Comparison of ENCODE assay signal across 24 mouse cellular contexts in the genomic region with DNA sequence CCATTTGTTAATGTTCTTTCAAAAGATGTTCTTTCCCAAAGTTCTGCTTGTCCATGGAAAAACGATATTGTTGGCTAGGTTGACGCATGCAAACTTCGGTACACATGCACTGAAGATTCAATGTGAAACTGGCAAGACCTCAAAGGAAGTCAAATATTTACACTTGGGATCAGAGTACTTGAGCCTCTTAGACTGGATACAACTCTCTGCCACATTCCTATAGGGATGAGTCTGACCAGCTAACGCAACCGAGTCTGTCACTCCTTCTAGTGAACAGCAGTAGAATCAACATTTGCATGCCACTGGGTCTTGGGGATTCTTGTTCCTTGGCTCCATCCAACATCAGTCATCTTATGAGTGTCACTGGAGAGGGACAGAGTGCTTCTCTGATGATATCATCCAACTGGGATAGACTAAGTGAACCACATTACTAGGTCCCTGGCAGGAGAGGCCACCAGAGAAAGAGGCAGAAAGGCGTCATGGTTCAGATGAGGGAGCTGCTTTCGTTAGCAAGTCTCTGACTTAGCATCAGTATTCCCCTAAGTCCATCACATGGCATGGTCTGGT.
A peak's percentile ranks its signal among the peaks of the same experiment; 100 is the strongest.
DNase-seq lines count a peak whose midpoint lies in the region; ATAC-seq and TF ChIP-seq lines count a peak whose summit lies in the region.
"Had no signal": no experiment of that assay in that cellular context is flagged by ENCODE, and none has a peak within 500 bp of the region (broad histone marks: within the 10 kb centered on the region; RNA-seq: fewer than 3 reads in every experiment).

No protein-coding gene starts in this region.

- no peaks in the 10 kb centered on the region for H3K36me3 ChIP-seq in heart, postnatal 0 days (replicated peaks; ENCODE audit: control insufficient read depth, insufficient read depth, low read length)
- H3K36me3 ChIP-seq in lung, embryonic 14.5 days (ENCODE audit: insufficient read depth): no peaks in the 10 kb centered on the region
- no peaks in the 10 kb centered on the region for H3K36me3 ChIP-seq in lung, postnatal 0 days (ENCODE audit: insufficient read depth, low read length)
- H3K36me3 ChIP-seq in small intestine, adult 2 months (ENCODE audit: control insufficient read depth, insufficient read depth, low read length): no peaks in the 10 kb centered on the region
- H3K36me3 ChIP-seq: embryonic facial prominence, embryonic 13.5 days; G1E; heart, embryonic 12.5 days; hindbrain, embryonic 12.5 days had no signal

- 66% methylated on average over 7 of the region's 7 CpGs for WGBS in heart, postnatal 0 days
- WGBS in lung, embryonic 14.5 days: 63% methylated on average over 7 of the region's 7 CpGs
- 46% methylated on average over 7 of the region's 7 CpGs for WGBS in lung, adult 2 months
- 39% methylated on average over 7 of the region's 7 CpGs for WGBS in lung, postnatal 0 days
- WGBS in small intestine, adult 2 months: 50% methylated on average over 7 of the region's 7 CpGs

- DNase-seq in heart, postnatal 0 days (ENCODE audit: low spot score): no peak
- DNase-seq in heart, postnatal 25 days (ENCODE audit: low spot score): no peak
- DNase-seq in lung, embryonic 14.5 days: peak; percentile 52
- no peak for DNase-seq in lung, adult 2 months
- peak; percentile 81 for DNase-seq in lung, postnatal 0 days (ENCODE audit: low spot score)
- DNase-seq in adrenal gland, postnatal 36 days: no peak
- DNase-seq in ovary, postnatal 14 days (ENCODE audit: low spot score): no peak
- DNase-seq: adrenal gland, postnatal 14 days; B cell, adult 2 months; cerebellum, adult 18-20 months; cerebellum, adult 9-11 months; cerebellum, postnatal 36 days; forebrain, postnatal 0 days; gastrocnemius, adult 2 months; gastrocnemius, postnatal 25 days; heart, postnatal 4 days had no signal

- H3K4me2 ChIP-seq in heart, postnatal 0 days (ENCODE audit: low read depth, low read length): no peak overlapping the region
- no peak overlapping the region for H3K4me2 ChIP-seq in lung, embryonic 14.5 days
- no peak overlapping the region for H3K4me2 ChIP-seq in lung, postnatal 0 days (replicated peaks; ENCODE audit: low read depth, low read length)
- H3K4me2 ChIP-seq: embryonic facial prominence, embryonic 13.5 days; forebrain, embryonic 13.5 days; heart, embryonic 12.5 days; hindbrain, embryonic 12.5 days had no signal

- no peak for TF ChIP-seq CTCF in heart, postnatal 0 days (IDR thresholded peaks at IDR 0.05; ENCODE audit: low read depth)
- TF ChIP-seq CTCF in lung, embryonic 14.5 days (IDR thresholded peaks at IDR 0.05; ENCODE audit: low read depth): no peak
- no peak for TF ChIP-seq CTCF in lung, adult 2 months (IDR thresholded peaks at IDR 0.05; ENCODE audit: insufficient read depth, low read length)
- no peak for TF ChIP-seq CTCF in lung, postnatal 0 days (IDR thresholded peaks at IDR 0.05)
- no peak for TF ChIP-seq CTCF in small intestine, adult 2 months (IDR thresholded peaks at IDR 0.05; ENCODE audit: extremely low read depth, insufficient read length, insufficient replicate concordance, low read depth, low read length)

- no peaks in the 10 kb centered on the region for H3K27me3 ChIP-seq in heart, postnatal 0 days (ENCODE audit: control insufficient read depth, insufficient read depth, low read length)
- H3K27me3 ChIP-seq in lung, embryonic 14.5 days (ENCODE audit: insufficient read depth, low read length): no peaks in the 10 kb centered on the region
- H3K27me3 ChIP-seq in lung, postnatal 0 days (replicated peaks; ENCODE audit: insufficient read depth, low read length): no peaks in the 10 kb centered on the region
- H3K27me3 ChIP-seq in small intestine, adult 2 months (ENCODE audit: control insufficient read depth, insufficient read depth, low read length): no peaks in the 10 kb centered on the region
- H3K27me3 ChIP-seq: embryonic facial prominence, embryonic 13.5 days; forebrain, embryonic 13.5 days; heart, embryonic 12.5 days; hindbrain, embryonic 12.5 days had no signal

- H3K9me3 ChIP-seq in heart, postnatal 0 days (replicated peaks; ENCODE audit: control insufficient read depth, low read length): no peaks in the 10 kb centered on the region
- H3K9me3 ChIP-seq in lung, embryonic 14.5 days (ENCODE audit: low read depth, low read length): no peaks in the 10 kb centered on the region
- H3K9me3 ChIP-seq in lung, postnatal 0 days (ENCODE audit: low read length): no peaks in the 10 kb centered on the region
- H3K9me3 ChIP-seq: embryonic facial prominence, embryonic 13.5 days; forebrain, embryonic 13.5 days; heart, embryonic 12.5 days; hindbrain, embryonic 12.5 days had no signal

- no peak for ATAC-seq in heart, postnatal 0 days (ENCODE audit: insufficient read depth, low read depth)
- peak; percentile 44; the same call in 1 of the 2 replicates for ATAC-seq in lung, embryonic 14.5 days (ENCODE audit: insufficient read depth)
- ATAC-seq in lung, postnatal 0 days: peak; percentile 87
- ATAC-seq: activated CD4-positive, CD25-positive, alpha-beta regulatory T cell, adult 4 months; CD4-positive, CD25-positive, alpha-beta regulatory T cell, adult 4 months; forebrain, embryonic 13.5 days; forebrain, postnatal 0 days had no signal

- no peak for TF ChIP-seq EP300 in heart, postnatal 0 days (IDR thresholded peaks at IDR 0.05; ENCODE audit: low read depth)
- peak; percentile 92 for TF ChIP-seq EP300 in lung, postnatal 0 days (IDR thresholded peaks at IDR 0.05)

- intact Hi-C loops in heart, postnatal 25 days (cut with DNase I): no loop called here

- no peak overlapping the region for H3K4me3 ChIP-seq in heart, postnatal 0 days (ENCODE audit: low read depth, low read length)
- H3K4me3 ChIP-seq in lung, embryonic 14.5 days (ENCODE audit: low read depth, low read length): no peak overlapping the region
- H3K4me3 ChIP-seq in lung, adult 2 months (replicated peaks; ENCODE audit: extremely low read depth, low read depth, low read length): no peak overlapping the region
- H3K4me3 ChIP-seq in lung, postnatal 0 days (ENCODE audit: low read depth, low read length): no peak overlapping the region
- H3K4me3 ChIP-seq in small intestine, adult 2 months (ENCODE audit: low read depth, low read length): no peak overlapping the region
- H3K4me3 ChIP-seq: embryonic facial prominence, embryonic 13.5 days; forebrain, embryonic 13.5 days; gastrocnemius, adult 2 months; heart, embryonic 12.5 days; hindbrain, embryonic 12.5 days had no signal

- peaks cover 42% of the 10 kb centered on the region for H3K4me1 ChIP-seq in heart, postnatal 0 days (ENCODE audit: control insufficient read depth, insufficient read depth)
- peaks cover 5% of the 10 kb centered on the region for H3K4me1 ChIP-seq in lung, embryonic 14.5 days (ENCODE audit: insufficient read depth)
- peaks cover 7% of the 10 kb centered on the region for H3K4me1 ChIP-seq in lung, adult 2 months (ENCODE audit: control insufficient read depth, insufficient read depth, low read length)
- peaks cover 8% of the 10 kb centered on the region; the same call in 1 of the 2 replicates for H3K4me1 ChIP-seq in lung, postnatal 0 days (ENCODE audit: insufficient read depth, low read depth, low read length)
- H3K4me1 ChIP-seq in small intestine, adult 2 months (ENCODE audit: control insufficient read depth, insufficient read depth, insufficient read length, low read length): no peaks in the 10 kb centered on the region
- H3K4me1 ChIP-seq: forebrain, embryonic 13.5 days; hindbrain, embryonic 12.5 days had no signal

- no peak for TF ChIP-seq POLR2A in lung, adult 2 months (IDR thresholded peaks at IDR 0.05; ENCODE audit: borderline replicate concordance, extremely low read depth, low read depth, low read length)
- TF ChIP-seq POLR2A in small intestine, adult 2 months (IDR thresholded peaks at IDR 0.05; ENCODE audit: low read depth, low read length): no peak

- peak overlapping the region; percentile 28; the same call in 1 of the 2 replicates for H3K27ac ChIP-seq in heart, postnatal 0 days (ENCODE audit: low read depth)
- no peak overlapping the region for H3K27ac ChIP-seq in lung, embryonic 14.5 days (ENCODE audit: low read depth)
- H3K27ac ChIP-seq in lung, postnatal 0 days (ENCODE audit: low read length): peak overlapping the region; percentile 48; the same call in 1 of the 2 replicates
- H3K27ac ChIP-seq in small intestine, adult 2 months (ENCODE audit: insufficient read depth, low read depth, low read length): peak overlapping the region; percentile 57; the same call in 1 of the 2 replicates
- H3K27ac ChIP-seq: embryonic facial prominence, embryonic 13.5 days; forebrain, embryonic 13.5 days; gastrocnemius, adult 2 months; hindbrain, embryonic 12.5 days had no signal

- no peak overlapping the region for H3K9ac ChIP-seq in heart, postnatal 0 days (replicated peaks; ENCODE audit: low read depth, low read length)
- no peak overlapping the region for H3K9ac ChIP-seq in lung, embryonic 14.5 days
- no peak overlapping the region for H3K9ac ChIP-seq in lung, postnatal 0 days (replicated peaks; ENCODE audit: low read depth)
- H3K9ac ChIP-seq: embryonic facial prominence, embryonic 13.5 days; forebrain, embryonic 13.5 days; forebrain, postnatal 0 days; heart, embryonic 12.5 days; hindbrain, embryonic 12.5 days had no signal

Comparison
In these comparisons a context has a peak if more than half of its experiments do, and no peak if none do; other contexts are left out.
1. DNase-seq: peak in lung, embryonic 14.5 days (single experiment) and lung, postnatal 0 days (single experiment); none in heart, postnatal 0 days (single experiment), heart, postnatal 25 days (single experiment), lung, adult 2 months (single experiment), adrenal gland, postnatal 36 days (0 of 2) and ovary, postnatal 14 days (single experiment).